Mouse (Mus musculus) layer of hippocampus, postnatal 25 days (tissue): ENCODE data around the gene Nfkbia. TPM values are rescaled to one million over a fixed set of nuclear protein-coding genes. Genes with fewer than 3 reads are reported as not detected.
A peak's percentile ranks its signal among the peaks of the same experiment; 100 is the strongest.

Experiments
- DNase-seq, 2 experiments: peaks; one replicate each; pipeline ENCODE4 v3.0.0; 2022; ENCODE audit warnings: mixed read lengths in 2 of 2, low spot score in 1 of 2; ENCODE audit errors: extremely low spot score in 1 of 2
- total RNA-seq, 2 experiments: library from RNA; stranded (reverse); gene quantifications; 2 replicates each; pipeline ENCODE4 v1.2.3; 2021

Nfkbia gene
- 10 to 100 TPM; 26.8 to 44.1 TPM for total RNA-seq

- peak; percentile 84 to 91 for DNase-seq
Observed at GRCm38 (mm10) chr12:55492184-55492898, at the start of gene Nfkbia. Gene Nfkbia (minus strand): TSS chr12:55492647.

- no peak for DNase-seq
Observed at GRCm38 (mm10) chr12:55539157-55539556, 46.7 kb upstream of the Nfkbia start.

- DNase-seq, result no peak
Observed at GRCm38 (mm10) chr12:55538328-55538971, 46.0 kb upstream of the Nfkbia start.

- no peak for DNase-seq
Observed at GRCm38 (mm10) chr12:55537742-55538141, 45.3 kb upstream of the Nfkbia start.

- DNase-seq, result no peak
Observed at GRCm38 (mm10) chr12:55536537-55537135, 44.2 kb upstream of the Nfkbia start.

- no peak for DNase-seq
Observed at GRCm38 (mm10) chr12:55526983-55527752, 34.7 kb upstream of the Nfkbia start.

GRCm38 (mm10) chr12:55518061-55518738 lies 25.8 kb upstream of the Nfkbia start:
- DNase-seq, result peak; percentile 35 to 67

- DNase-seq, result no peak
Observed at GRCm38 (mm10) chr12:55508817-55509216, 16.4 kb upstream of the Nfkbia start.

GRCm38 (mm10) chr12:55507332-55507935 lies 15.0 kb upstream of the Nfkbia start:
- DNase-seq, result no peak

GRCm38 (mm10) chr12:55506029-55506330 lies 13.5 kb upstream of the Nfkbia start:
- peak; percentile 39 to 81 for DNase-seq

GRCm38 (mm10) chr12:55505314-55506028 lies 13.0 kb upstream of the Nfkbia start:
- no peak for DNase-seq

- peak; percentile 65 to 90 for DNase-seq
Observed at GRCm38 (mm10) chr12:55499031-55499430, 6.6 kb upstream of the Nfkbia start.

GRCm38 (mm10) chr12:55497737-55498136 lies 5.3 kb upstream of the Nfkbia start:
- DNase-seq, result no peak

GRCm38 (mm10) chr12:55495902-55496605 lies 3.6 kb upstream of the Nfkbia start:
- DNase-seq, result no peak

- peak; percentile 23 to 50 for DNase-seq
Observed at GRCm38 (mm10) chr12:55495114-55495901, 2.9 kb upstream of the Nfkbia start.

- no peak for DNase-seq
Observed at GRCm38 (mm10) chr12:55493381-55493780, 934 bp upstream of the Nfkbia start.

- DNase-seq, result no peak
Observed at GRCm38 (mm10) chr12:55492941-55493340, 494 bp upstream of the Nfkbia start.
